ENCODE assay signal across 8 mouse cellular contexts in the genomic region with DNA sequence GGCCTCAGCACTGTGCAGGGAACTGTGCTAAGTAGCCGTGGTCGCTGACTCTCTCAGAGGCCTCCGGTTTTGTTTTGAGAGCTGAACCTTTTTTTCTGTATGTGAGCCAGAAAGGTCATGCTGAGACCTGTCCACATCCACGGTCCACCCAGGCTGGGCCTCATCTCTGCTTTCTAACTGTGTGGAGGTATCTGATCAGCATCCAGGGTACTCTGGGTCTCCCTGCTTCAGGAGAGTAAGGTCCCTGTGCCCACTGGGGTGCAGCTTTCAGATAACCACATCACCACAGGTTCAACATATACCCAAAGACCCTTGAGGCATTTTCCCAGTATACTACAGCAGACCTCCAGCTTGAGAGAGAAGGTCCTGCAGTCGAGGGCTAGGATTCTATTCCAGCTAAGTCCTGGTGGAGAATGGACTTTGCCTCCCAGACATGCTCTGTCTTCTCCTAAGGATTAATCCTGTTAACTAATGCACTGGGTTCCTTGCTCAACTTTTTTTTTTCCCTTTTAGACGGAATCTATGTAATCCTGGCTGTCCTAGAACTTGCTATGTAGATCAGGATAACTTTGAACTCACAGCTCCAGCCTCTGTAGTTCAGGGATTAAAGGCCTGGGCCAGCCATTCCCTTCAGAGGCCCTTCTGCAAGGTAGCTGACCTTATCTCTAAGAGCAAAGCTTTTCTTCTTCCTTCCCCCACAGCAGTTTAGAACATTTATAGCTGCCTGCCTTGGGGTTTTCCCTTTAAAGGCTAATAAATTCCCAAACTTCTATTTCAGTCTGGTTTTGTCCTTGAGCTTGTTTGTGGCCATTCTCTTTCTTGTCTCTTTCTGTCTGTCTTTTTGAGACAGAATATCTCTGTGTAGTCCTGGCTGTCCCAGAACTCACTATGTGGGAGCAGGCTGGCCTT. TPM values are rescaled to one million over a fixed set of nuclear protein-coding genes. Genes with fewer than 3 reads are reported as not detected.
DNase-seq lines count a peak whose midpoint lies in the region; ATAC-seq and TF ChIP-seq lines count a peak whose summit lies in the region.

No protein-coding gene starts in this region.

- 0 out of 2 replicates have a peak, but pooled peaks cover 4% of the 10 kb centered on the region for H3K36me3 ChIP-seq in embryonic facial prominence, embryonic 13.5 days
- H3K36me3 ChIP-seq in intestine, embryonic 15.5 days: no peaks in the 10 kb centered on the region
- H3K36me3 ChIP-seq in neural tube, embryonic 12.5 days: no peaks in the 10 kb centered on the region

- H3K4me1 ChIP-seq in lung, adult 2 months (ENCODE audit: control insufficient read depth, insufficient read depth, low read length): peaks cover 8% of the 10 kb centered on the region; the same call in 1 of the 2 replicates
- peaks cover 24% of the 10 kb centered on the region for H3K4me1 ChIP-seq in embryonic facial prominence, embryonic 13.5 days
- H3K4me1 ChIP-seq in intestine, embryonic 15.5 days (replicated peaks): peaks cover 22% of the 10 kb centered on the region
- H3K4me1 ChIP-seq in neural tube, embryonic 12.5 days: peaks cover 29% of the 10 kb centered on the region

- H3K4me3 ChIP-seq in lung, adult 2 months (replicated peaks; ENCODE audit: extremely low read depth, low read depth, low read length): peak overlapping the region; percentile 92
- peak overlapping the region; percentile 71 for H3K4me3 ChIP-seq in embryonic facial prominence, embryonic 13.5 days
- H3K4me3 ChIP-seq in intestine, embryonic 15.5 days (replicated peaks): peak overlapping the region; percentile 69
- H3K4me3 ChIP-seq in neural tube, embryonic 12.5 days: peak overlapping the region; percentile 58

- no peak for DNase-seq in lung, adult 2 months
- no peak for DNase-seq in lung, postnatal 4 days
- DNase-seq in cerebellum, adult 9-11 months: no peak
- no peak for DNase-seq in c-Kit-positive CD71-positive TER-119-positive erythroid progenitor cells, embryonic 14.5 days (ENCODE audit: low spot score)
- DNase-seq in embryo, embryonic 10.5 days (ENCODE audit: low spot score): no peak

- TF ChIP-seq POLR2A in lung, adult 2 months (IDR thresholded peaks at IDR 0.05; ENCODE audit: borderline replicate concordance, extremely low read depth, low read depth, low read length): no peak

- peak overlapping the region; percentile 89 for H3K27ac ChIP-seq in embryonic facial prominence, embryonic 13.5 days
- peak overlapping the region; percentile 81 for H3K27ac ChIP-seq in intestine, embryonic 15.5 days
- peak overlapping the region; percentile 50; the same call in 1 of the 2 replicates for H3K27ac ChIP-seq in neural tube, embryonic 12.5 days

- H3K4me2 ChIP-seq in embryonic facial prominence, embryonic 13.5 days: peak overlapping the region; percentile 78
- peak overlapping the region; percentile 95 for H3K4me2 ChIP-seq in intestine, embryonic 15.5 days (replicated peaks)
- peak overlapping the region; percentile 86 for H3K4me2 ChIP-seq in neural tube, embryonic 12.5 days (replicated peaks)

- no peaks in the 10 kb centered on the region for H3K27me3 ChIP-seq in embryonic facial prominence, embryonic 13.5 days
- H3K27me3 ChIP-seq in intestine, embryonic 15.5 days (replicated peaks): no peaks in the 10 kb centered on the region
- H3K27me3 ChIP-seq in neural tube, embryonic 12.5 days (replicated peaks): no peaks in the 10 kb centered on the region

- peak overlapping the region; percentile 85 for H3K9ac ChIP-seq in embryonic facial prominence, embryonic 13.5 days
- peak overlapping the region; percentile 77 for H3K9ac ChIP-seq in intestine, embryonic 15.5 days
- peak overlapping the region; percentile 87 for H3K9ac ChIP-seq in neural tube, embryonic 12.5 days

- no peaks in the 10 kb centered on the region for H3K9me3 ChIP-seq in embryonic facial prominence, embryonic 13.5 days
- H3K9me3 ChIP-seq in intestine, embryonic 15.5 days: no peaks in the 10 kb centered on the region
- H3K9me3 ChIP-seq in neural tube, embryonic 12.5 days: no peaks in the 10 kb centered on the region

- WGBS in lung, adult 2 months: 9% methylated on average over 6 of the region's 6 CpGs
- WGBS in embryonic facial prominence, embryonic 13.5 days: 9% methylated on average over 6 of the region's 6 CpGs
- WGBS in intestine, embryonic 15.5 days: 9% methylated on average over 6 of the region's 6 CpGs
- 13% methylated on average over 6 of the region's 6 CpGs for WGBS in neural tube, embryonic 12.5 days

- no peak for ATAC-seq in embryonic facial prominence, embryonic 13.5 days (ENCODE audit: insufficient number of reproducible peaks, insufficient read depth, low FRiP score, low TSS enrichment, low read depth)
- peak; percentile 14; the same call in 1 of the 2 replicates for ATAC-seq in intestine, embryonic 15.5 days
- peak; percentile 32; the same call in 1 of the 2 replicates for ATAC-seq in neural tube, embryonic 12.5 days (ENCODE audit: low FRiP score, low read depth)

- no peak for TF ChIP-seq CTCF in lung, adult 2 months (IDR thresholded peaks at IDR 0.05; ENCODE audit: insufficient read depth, low read length)

RNA-seq across cellular contexts. Expression of a gene that starts 0.7 kb away (rescaled TPM):
- 35.7 and 40.3 TPM in 2 replicates for polyA plus RNA-seq in lung, adult 2 months (2012; rRNA removed)
- 30.0 and 31.2 TPM in 2 replicates for polyA plus RNA-seq in embryonic facial prominence, embryonic 13.5 days (2015; fragmentation: Nextera tagmentation; extraction: Ambion mirVana)
- polyA plus RNA-seq in intestine, embryonic 15.5 days (2015; fragmentation: Nextera tagmentation; extraction: Ambion mirVana): 14.0 and 18.7 TPM in 2 replicates
- 23.6 and 24.9 TPM in 2 replicates for polyA plus RNA-seq in neural tube, embryonic 12.5 days (2016; fragmentation: Nextera tagmentation; extraction: Ambion mirVana)

RNA-seq across cellular contexts. Expression of a gene that starts 6.6 kb away (rescaled TPM):
- polyA plus RNA-seq in lung, adult 2 months (2012; rRNA removed): 22.7 and 31.1 TPM in 2 replicates
- 11.1 and 13.4 TPM in 2 replicates for polyA plus RNA-seq in embryonic facial prominence, embryonic 13.5 days (2015; fragmentation: Nextera tagmentation; extraction: Ambion mirVana)
- polyA plus RNA-seq in intestine, embryonic 15.5 days (2015; fragmentation: Nextera tagmentation; extraction: Ambion mirVana): 73.0 and 77.0 TPM in 2 replicates
- polyA plus RNA-seq in neural tube, embryonic 12.5 days (2016; fragmentation: Nextera tagmentation; extraction: Ambion mirVana): 6.8 and 7.2 TPM in 2 replicates

RNA-seq across cellular contexts. Expression of a gene that starts 12.9 kb away (rescaled TPM):
- polyA plus RNA-seq in lung, adult 2 months (2012; rRNA removed): 78.1 and 103 TPM in 2 replicates
- polyA plus RNA-seq in embryonic facial prominence, embryonic 13.5 days (2015; fragmentation: Nextera tagmentation; extraction: Ambion mirVana): 47.1 and 50.6 TPM in 2 replicates
- 53.5 and 67.8 TPM in 2 replicates for polyA plus RNA-seq in intestine, embryonic 15.5 days (2015; fragmentation: Nextera tagmentation; extraction: Ambion mirVana)
- polyA plus RNA-seq in neural tube, embryonic 12.5 days (2016; fragmentation: Nextera tagmentation; extraction: Ambion mirVana): 52.0 and 56.9 TPM in 2 replicates

RNA-seq across cellular contexts. Expression of a gene that starts 17.3 kb away (rescaled TPM):
- polyA plus RNA-seq in lung, adult 2 months (2012; rRNA removed): 59.6 and 61.2 TPM in 2 replicates
- 26.4 and 31.4 TPM in 2 replicates for polyA plus RNA-seq in embryonic facial prominence, embryonic 13.5 days (2015; fragmentation: Nextera tagmentation; extraction: Ambion mirVana)
- 19.2 and 22.1 TPM in 2 replicates for polyA plus RNA-seq in intestine, embryonic 15.5 days (2015; fragmentation: Nextera tagmentation; extraction: Ambion mirVana)
- 18.4 and 20.1 TPM in 2 replicates for polyA plus RNA-seq in neural tube, embryonic 12.5 days (2016; fragmentation: Nextera tagmentation; extraction: Ambion mirVana)

RNA-seq across cellular contexts. Expression of a gene that starts 18.7 kb away (rescaled TPM):
- 1.0 and 1.4 TPM in 2 replicates for polyA plus RNA-seq in lung, adult 2 months (2012; rRNA removed)
- 0.56 and 0.73 TPM in 2 replicates for polyA plus RNA-seq in embryonic facial prominence, embryonic 13.5 days (2015; fragmentation: Nextera tagmentation; extraction: Ambion mirVana)
- polyA plus RNA-seq in intestine, embryonic 15.5 days (2015; fragmentation: Nextera tagmentation; extraction: Ambion mirVana): 0.29 and 0.36 TPM in 2 replicates
- 0.63 and 0.86 TPM in 2 replicates for polyA plus RNA-seq in neural tube, embryonic 12.5 days (2016; fragmentation: Nextera tagmentation; extraction: Ambion mirVana)
